Mouse (Mus musculus) cerebellum, adult 11-12 months (tissue): ENCODE data around the gene Krtap10-10.
A peak's percentile ranks its signal among the peaks of the same experiment; 100 is the strongest.
"Not testable (repeated sequence)": the region's sequence is repeated elsewhere in the genome, so short reads cannot be mapped to it uniquely, and the experiment has no call there.

ENCODE experiments used
- DNase-seq: peaks from one replicate; pipeline ENCODE4 v3.0.0; 2022

The Krtap10-10 gene

DNA sequence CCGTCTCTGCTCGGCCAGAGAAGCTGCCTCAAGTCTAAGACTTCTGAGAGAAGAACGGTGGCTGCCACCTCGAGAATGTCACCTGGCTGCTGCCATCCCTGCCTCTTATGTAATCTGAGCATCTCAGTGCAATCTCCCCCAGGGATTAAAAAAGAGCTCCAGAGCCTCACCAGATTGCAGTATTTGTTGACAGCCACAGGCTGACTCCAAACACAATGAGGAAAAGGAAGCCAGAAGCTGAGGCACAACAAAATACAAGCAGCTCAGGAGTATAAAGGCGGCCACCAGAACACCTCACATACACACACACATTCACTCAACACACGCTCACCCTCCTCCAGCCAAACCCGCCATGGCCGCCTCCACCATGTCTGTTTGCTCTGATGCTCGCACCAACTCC is at the start of gene Krtap10-10:
Gene Krtap10-10 (plus strand): TSS at position 301 of the 400 bp plus-strand sequence.
- no peak for DNase-seq

GRCm38 (mm10) chr10:77787876-77788275 is 47.9 kb upstream of the Krtap10-10 start, which contains the start of gene Gm7137:
Gene Gm7137 (minus strand): TSS chr10:77788200.
- DNase-seq = not testable (repeated sequence)

DNA sequence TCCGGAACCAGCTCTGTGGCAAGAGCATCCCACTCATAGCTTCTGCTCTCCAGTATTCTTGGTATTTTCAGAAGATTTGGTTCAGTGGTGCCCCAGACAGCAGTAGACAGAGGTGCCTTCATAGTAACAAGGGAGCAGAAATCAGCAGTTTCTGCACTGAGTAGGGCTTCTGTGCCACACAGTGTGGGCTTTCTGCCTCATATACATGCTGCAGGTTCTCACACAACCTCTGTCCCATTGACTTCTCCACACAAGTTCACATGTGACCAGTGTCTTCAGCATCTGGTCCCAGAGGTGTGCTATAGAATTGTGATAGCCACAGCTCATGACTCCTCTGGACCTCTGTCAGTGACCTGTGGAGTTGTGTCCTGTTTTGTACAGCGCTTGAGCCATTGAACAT is 47.1 kb upstream of the Krtap10-10 start:
- DNase-seq = no peak

GRCm38 (mm10) chr10:77794976-77795375 is 40.8 kb upstream of the Krtap10-10 start, which contains the start of gene Gm9639:
Gene Gm9639 (minus strand): TSS chr10:77795076.
- no peak for DNase-seq

DNA sequence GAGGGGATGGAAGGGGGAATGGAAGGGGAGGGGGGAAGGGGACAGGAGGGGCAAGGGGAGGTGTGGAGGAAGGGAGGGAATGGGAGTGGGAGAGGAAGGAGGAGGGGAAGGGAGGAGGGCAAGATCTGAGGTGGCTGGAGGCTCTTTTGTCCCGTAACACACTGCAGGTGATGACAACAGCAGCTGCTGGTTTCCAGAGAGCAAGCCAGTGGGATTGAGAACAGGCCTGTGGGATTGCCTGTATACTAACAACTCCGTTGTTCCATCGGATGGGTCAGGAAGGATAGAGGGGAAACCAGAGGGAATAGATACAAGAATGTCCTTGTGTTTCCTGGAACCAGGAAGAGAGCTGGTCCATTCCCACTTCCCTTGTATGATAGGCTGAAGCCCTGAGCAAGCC is 38.1 kb upstream of the Krtap10-10 start:
- DNase-seq = no peak

GRCm38 (mm10) chr10:77798164-77798920 is 37.4 kb upstream of the Krtap10-10 start:
- DNase-seq = peak; percentile 48

- no peak for DNase-seq
Measured at GRCm38 (mm10) chr10:77798921-77799508, 36.7 kb upstream of the Krtap10-10 start, which contains the start of gene Gm19668. Gene Gm19668 (minus strand): TSS chr10:77799133.

- no peak for DNase-seq
Measured at GRCm38 (mm10) chr10:77804095-77804494, 31.7 kb upstream of the Krtap10-10 start.

GRCm38 (mm10) chr10:77811743-77812142 is 24.0 kb upstream of the Krtap10-10 start, which contains the start of gene Gm9507:
Gene Gm9507 (minus strand): TSS chr10:77811843.
- DNase-seq = no peak

GRCm38 (mm10) chr10:77814382-77814781 is 21.4 kb upstream of the Krtap10-10 start, which contains the start of gene Gm2696:
Gene Gm2696 (plus strand): TSS chr10:77814682.
- no peak for DNase-seq

GRCm38 (mm10) chr10:77815514-77815913 is 20.2 kb upstream of the Krtap10-10 start:
- DNase-seq = no peak

DNA sequence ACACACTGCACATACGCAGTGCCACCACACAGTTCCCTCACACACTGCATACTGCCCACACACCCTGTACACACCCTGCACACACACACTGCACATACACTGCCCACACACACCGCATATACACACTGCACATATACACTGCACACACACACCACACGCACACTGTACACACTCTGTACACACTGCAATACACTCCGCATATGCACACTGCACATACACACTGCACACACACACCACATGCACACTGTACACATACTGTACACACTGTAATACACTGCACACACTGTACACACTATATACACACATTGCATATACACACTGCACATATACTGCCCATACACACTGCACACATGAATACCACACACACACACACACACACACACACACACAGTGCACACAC is 17.2 kb upstream of the Krtap10-10 start:
- DNase-seq = no peak

DNA sequence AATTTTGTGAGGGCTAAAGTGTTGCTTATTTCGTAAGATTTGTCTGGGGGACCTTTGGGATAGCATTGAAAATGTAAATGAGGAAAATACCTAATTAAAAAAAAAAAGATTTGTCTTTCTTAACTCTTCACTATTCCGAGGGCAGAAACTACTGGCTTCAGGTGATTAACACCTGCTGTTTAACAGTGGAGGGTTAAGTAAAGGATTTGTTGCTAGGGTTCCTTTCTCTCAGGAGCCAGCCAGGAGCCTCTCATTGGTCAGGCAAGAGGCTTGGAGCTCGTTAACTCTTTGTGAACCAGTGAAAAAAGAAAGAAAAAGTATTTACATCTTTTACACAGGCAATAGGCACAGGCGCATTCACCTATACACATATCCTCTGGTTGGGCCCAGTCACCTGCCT is 16.5 kb upstream of the Krtap10-10 start:
- no peak for DNase-seq

DNA sequence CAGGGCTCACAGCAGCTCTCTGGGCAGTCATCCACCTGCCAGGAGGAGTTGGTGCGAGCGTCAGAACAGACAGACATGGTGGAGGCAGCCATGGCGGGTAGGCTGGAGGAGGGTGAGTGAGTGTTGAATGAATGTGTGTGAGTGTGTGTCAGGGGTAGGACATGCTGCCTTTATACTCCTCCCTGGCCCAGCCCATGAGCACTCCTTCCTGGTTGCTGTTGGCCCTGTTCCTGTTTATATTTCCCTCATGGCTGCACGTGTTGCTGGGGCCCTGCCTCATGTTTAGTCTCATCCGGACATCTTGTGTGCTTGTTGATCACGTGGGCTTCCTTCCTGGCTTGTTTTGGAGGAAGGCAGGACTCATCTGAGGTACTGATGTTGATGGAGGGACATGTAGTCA is 8.8 kb upstream of the Krtap10-10 start, which contains the start of gene Krtap10-4:
Gene Krtap10-4 (minus strand): TSS at position 145 of the 400 bp plus-strand sequence.
- no peak for DNase-seq

DNA sequence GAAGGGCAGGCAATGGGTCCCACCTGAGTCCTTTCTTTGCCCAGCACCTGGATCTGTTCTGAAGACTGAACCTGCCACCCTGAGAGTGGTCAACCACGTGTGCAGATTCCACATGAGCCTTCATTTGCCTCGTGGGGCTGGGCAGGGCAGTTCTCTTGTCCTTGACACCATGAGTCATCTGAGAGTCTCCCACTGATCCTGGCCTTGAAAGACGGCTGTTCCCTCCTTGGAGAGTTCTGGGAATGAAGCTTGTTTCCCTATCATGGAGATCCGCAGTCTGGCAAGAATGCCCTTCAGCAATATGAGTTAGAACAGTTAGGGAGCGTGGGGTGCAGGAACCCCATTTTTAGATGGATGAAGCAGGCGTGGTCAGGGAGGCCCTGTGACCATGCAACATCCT is 3.3 kb downstream of the Krtap10-10 start:
- no peak for DNase-seq

GRCm38 (mm10) chr10:77846503-77846902 is 10.8 kb downstream of the Krtap10-10 start, which contains the start of gene Gm36176:
Gene Gm36176 (plus strand): TSS chr10:77846803.
- DNase-seq = no peak

DNA sequence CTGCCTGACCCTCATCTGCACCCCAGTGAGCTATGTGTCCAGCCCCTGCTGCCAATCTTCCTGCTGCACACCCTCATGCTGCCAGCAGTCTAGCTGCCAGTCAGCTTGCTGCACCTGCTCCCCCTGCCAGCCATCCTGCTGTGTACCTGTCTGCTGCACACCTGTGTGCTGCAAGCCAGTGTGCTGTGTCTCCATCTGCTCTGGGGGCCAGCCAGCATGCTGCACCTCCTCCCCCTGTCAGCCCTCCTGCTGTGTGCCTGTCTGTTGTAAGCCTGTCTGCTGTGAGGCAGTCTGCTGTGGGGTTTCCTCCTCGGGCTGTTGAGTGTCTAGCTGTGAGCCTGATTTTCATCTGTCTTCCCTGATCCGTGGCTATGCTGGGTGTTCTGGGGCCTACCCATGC is 11.2 kb downstream of the Krtap10-10 start:
- DNase-seq = peak; percentile 60

DNA sequence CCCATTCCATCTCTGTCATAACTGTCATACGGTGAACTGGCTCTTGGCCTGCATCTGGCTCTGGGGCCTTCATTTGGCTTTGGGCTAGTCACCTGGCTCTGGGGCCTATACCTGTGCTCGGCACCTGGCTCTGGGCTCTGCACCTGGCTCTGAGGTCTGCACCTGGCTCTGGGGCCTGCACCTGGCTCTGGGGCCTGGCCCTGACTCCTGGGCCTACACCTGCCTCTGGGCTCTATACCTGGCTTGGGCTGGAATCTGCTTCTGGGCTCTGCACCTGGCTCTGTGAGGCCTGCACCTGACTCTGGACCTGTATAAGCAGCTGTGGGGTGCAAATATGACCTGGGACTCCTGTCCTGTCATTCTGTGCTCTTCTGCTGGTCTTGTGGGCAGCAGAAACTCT is 11.8 kb downstream of the Krtap10-10 start:
- DNase-seq = no peak

DNA sequence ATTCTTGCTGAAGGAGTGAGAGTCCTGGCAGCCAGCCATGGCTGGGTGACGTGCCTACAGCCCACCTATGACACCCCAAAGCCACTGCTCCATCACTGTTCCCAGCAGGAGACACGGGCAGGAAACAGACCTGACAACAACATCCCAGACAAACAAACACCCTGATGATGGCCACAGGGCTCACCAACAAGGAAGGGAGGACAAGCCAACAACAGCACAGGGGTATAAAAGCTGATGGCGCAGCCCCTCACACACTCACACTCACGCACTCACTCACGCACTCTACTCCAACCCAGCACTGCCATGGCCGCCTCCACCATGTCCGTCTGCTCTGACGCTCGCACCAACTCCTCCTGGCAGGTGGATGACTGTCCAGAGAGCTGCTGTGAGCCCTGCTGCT is 16.8 kb downstream of the Krtap10-10 start, which contains the start of gene Gm10318:
Gene Gm10318 (plus strand): TSS at position 301 of the 400 bp plus-strand sequence.
- DNase-seq = no peak

- no peak for DNase-seq
Measured at GRCm38 (mm10) chr10:77861675-77862074, 25.9 kb downstream of the Krtap10-10 start, which contains the start of gene Gm3285. Gene Gm3285 (plus strand): TSS chr10:77861975.

DNA sequence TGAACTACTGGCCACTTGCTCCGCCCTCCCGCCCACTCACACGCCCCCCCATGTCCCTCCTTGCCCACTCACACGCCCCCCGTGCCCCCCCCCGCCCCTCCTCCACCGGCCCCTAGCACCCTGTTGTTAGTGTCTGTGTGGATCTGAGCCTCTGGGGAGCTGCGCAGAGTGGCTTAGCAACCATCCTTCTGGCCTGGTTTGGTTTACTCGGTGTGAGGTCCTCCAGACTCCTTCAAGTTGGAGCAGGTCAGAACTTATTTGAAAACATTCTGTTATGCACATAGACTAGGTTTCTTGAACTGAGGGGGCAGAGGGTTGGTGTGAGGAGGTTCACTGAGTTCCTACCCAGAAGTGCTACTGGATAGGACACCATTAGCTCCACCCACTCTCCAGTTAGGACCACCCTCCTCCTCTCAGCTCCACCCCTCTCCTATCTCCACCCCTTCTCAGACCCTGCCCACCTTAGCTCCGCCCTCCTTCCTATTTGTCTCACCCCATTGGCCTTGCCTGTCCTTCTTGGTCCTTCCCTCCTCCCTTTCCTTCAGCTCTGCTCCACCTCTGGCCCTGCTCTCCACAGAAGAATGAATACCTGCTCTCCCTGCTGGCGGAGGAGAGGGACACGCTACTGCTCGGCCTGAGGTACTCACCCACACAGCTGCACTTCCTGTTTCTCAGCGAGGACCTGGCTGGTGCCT is 28.5 kb downstream of the Krtap10-10 start:
- DNase-seq = peak; percentile 45

DNA sequence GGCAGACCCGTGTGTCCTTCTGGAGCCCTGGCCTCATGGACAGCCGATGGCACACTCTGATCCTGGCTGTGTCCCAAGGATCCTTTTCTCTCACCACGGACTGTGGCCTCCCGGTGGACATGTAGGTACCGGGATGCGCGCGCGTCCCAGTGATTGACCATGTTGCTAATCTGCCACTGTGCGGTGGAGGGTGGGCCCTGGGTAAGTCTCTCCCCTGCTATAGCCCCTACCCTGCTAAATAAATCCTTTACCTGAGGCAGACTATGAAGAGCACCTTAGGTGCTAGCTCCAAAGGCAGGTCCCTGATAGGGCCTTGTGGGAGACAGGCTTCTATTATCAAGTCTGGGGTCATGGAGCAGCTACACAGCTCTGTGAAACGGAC is 29.0 kb downstream of the Krtap10-10 start:
- DNase-seq = no peak

- DNase-seq = no peak
Measured at GRCm38 (mm10) chr10:77867546-77867945, 31.8 kb downstream of the Krtap10-10 start.
